Mouse (Mus musculus): ENCODE results near the gene 0610010K14Rik.
A peak's percentile ranks its signal among the peaks of the same experiment; 100 is the strongest.

0610010K14Rik gene

GRCm38 (mm10) chr11:70234037-70234436, 3.7 kb downstream of the 0610010K14Rik start:
- peak; percentile 57 to 75 for DNase-seq

- peak in 1 of 2 experiments; percentile 50 for DNase-seq
Measured at GRCm38 (mm10) chr11:70233016-70233415, 4.7 kb downstream of the 0610010K14Rik start.

DNA sequence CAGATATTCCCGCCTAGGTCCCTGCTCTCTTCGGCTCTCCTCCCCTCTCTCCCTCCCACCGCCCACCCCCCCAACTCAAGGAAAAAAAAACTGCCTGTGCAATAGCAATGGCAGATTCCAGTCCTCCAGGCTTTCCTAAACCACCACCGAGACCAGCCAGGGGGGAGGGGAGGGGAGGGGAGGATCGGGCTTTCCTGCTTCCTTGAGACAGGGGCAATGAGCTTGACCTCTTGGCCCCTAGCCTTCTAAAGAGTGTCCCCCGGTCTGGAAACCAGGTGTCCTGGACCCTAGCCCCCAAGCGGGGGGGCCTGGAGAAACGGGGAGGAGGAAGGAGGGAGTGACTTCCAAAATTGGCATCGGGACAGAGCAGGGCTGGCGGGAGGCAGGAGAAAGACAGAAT, 5.2 kb downstream of the 0610010K14Rik start:
- DNase-seq = peak; percentile 67 to 70

DNA sequence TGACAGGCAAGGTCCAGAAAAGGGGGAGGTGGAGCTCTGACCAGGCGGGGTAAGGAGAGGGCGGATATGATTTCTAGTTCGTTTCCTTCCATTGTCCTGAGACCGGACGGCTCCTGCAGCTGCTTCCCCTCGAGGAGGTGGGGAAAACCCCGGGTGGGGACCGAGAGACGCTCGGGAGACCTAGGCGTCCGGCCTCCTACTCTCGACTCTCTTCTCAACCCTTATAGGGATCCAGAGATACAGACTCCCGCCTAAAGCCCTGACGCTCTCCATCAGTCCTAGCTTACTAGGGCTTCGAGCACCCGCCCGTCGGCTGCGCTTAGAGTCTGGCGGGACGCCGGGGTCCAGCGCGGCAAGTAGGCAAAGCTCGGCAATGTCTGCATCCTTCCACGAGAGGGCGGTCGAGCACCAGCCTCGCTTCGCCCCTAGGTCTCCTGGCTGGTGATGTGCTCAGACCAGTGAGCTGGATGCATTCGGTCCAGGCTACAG, 7.4 kb downstream of the 0610010K14Rik start:
- peak; percentile 91 for DNase-seq

- DNase-seq = peak; percentile 64 to 69
Measured at GRCm38 (mm10) chr11:70229260-70230010, 8.3 kb downstream of the 0610010K14Rik start, which contains the start of gene Bcl6b. Gene Bcl6b (minus strand): TSS chr11:70229798.

GRCm38 (mm10) chr11:70228828-70229227, 8.9 kb downstream of the 0610010K14Rik start:
- DNase-seq = peak; percentile 92

DNA sequence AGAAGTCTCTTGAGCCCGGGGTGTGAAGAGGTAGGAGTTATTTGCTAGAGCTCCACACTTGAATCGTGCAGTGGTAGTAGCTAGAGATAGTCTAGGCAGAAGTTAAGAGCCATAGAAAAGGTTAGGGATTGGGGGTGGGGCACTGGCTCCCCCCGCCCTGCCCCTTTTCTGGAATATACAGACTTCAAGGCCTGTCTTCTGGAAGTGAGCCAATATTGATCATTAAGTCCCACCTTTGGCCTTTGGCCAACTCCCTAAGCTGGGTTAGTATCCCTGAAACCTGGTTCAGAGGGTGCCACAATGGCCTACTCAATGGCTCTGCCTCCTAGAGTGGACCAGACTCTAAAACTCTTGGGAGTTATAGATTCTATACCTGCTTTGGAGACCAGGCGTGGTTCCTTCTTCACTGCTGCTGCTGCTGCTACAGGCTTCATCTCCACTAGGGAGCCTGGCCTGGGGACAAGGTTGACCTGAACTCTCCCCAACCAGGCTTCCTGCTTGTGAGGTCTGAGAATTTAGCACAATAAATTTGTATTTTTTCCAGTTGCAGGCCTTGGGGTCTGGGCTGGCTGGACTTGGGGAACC, 10.0 kb downstream of the 0610010K14Rik start:
- no peak for DNase-seq

GRCm38 (mm10) chr11:70227126-70227525, 10.6 kb downstream of the 0610010K14Rik start:
- no peak for DNase-seq

- peak; percentile 36 to 49 for DNase-seq
Measured at GRCm38 (mm10) chr11:70226602-70226890, 11.2 kb downstream of the 0610010K14Rik start.

- DNase-seq = no peak
Measured at GRCm38 (mm10) chr11:70225798-70226601, 11.7 kb downstream of the 0610010K14Rik start.

GRCm38 (mm10) chr11:70223724-70224123, 14.0 kb downstream of the 0610010K14Rik start:
- peak; percentile 62 to 70 for DNase-seq

- peak in 1 of 2 experiments; percentile 38 for DNase-seq
Measured at GRCm38 (mm10) chr11:70221603-70222500, 15.9 kb downstream of the 0610010K14Rik start.

GRCm38 (mm10) chr11:70220731-70221602, 16.7 kb downstream of the 0610010K14Rik start, which contains the start of gene Slc16a13:
Gene Slc16a13 (minus strand): TSS chr11:70221064.
- peak; percentile 93 to 94 for DNase-seq

DNA sequence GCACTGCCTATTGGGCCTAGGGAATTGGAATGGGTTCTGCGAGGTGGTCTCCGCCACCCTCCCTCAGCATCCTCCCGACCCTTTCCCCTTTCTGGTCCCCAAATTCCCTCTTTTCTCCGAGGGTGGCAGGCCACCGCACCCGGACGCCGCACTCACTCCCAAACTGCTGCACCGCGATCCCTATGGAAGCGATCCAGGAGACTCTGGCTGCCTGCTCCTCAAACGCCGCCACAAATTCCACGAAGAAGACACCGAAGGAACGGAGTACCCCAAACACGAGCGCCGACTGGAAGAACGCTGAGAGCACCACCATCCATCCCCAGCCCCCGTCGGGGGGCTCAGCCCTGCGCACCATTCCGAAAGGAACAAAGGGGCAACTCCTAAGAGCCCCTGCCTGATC, 17.4 kb downstream of the 0610010K14Rik start:
- DNase-seq = peak in 1 of 2 experiments; percentile 39

DNA sequence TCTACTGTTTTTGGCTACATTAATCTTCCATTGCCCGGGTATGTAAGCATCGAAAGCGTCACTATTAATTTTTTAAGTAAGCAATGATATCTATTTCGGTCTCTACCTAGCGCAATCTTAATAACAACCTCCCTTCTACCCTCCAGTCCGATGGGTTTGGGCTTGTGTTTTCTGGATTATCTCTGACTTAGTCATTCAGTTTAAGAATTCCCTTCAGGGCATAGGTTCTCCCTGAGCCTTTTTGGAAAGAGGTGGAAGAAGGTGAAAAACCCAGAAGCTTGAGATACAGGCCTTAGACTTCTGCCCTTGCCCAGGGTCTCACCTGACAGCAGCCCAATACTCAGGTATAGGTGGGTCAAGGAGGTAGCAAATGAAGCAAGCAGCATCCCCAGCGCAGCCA, 17.8 kb downstream of the 0610010K14Rik start:
- no peak for DNase-seq

DNA sequence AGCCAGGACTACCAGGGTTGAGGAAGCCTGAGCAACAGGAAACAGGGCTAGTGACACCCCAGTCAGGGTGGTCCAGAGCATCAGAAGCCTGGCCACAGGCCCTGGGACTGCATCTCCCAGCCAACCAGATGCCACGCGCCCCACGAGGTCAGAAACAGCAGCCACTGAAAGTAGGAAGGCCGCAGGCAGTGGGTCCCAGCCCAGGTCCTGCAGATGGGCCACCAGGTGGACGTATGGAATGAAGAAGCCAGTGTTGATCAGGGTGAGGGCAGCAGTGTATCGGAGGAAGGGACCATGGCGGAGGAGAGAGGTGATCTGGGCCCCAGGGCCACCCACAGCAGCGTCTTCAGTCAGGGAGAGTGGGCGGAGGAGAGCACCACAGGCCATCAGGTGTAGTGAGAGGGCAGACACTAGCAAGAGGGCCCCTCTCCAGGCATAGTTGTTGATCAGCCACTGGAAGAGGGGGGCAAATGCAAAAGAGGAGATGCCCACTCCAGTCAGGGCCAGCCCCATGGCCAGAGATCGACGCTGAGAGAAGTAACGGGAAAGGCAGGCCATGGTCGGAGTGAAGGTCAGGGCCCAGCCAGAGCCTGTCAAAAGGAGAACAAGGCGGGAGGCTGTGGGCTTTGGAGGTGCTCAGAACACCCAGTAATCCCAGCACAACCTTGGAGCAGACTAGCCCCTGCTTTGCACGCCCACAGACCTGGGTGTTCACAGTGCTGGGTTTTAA, 18.8 kb downstream of the 0610010K14Rik start:
- DNase-seq = no peak

GRCm38 (mm10) chr11:70218039-70218438, 19.7 kb downstream of the 0610010K14Rik start:
- no peak for DNase-seq

- DNase-seq = no peak
Measured at GRCm38 (mm10) chr11:70216103-70216502, 21.6 kb downstream of the 0610010K14Rik start.

DNA sequence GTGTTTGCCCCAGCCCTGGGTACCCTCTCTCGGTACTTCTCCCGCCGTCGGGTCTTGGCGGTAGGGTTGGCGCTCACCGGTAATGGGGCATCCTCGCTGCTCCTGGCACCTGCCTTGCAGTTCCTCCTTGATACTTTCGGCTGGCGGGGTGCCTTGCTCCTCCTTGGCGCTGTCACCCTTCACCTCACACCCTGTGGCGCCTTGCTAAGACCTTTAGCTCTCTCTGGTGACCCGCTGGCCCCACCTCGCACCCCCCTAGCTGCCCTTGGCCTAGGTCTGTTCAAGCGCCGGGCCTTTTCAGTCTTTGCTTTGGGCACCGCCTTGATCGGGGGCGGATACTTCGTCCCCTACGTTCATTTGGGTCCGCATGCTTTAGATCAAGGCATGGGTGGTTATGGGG, 22.4 kb downstream of the 0610010K14Rik start:
- DNase-seq = no peak

DNA sequence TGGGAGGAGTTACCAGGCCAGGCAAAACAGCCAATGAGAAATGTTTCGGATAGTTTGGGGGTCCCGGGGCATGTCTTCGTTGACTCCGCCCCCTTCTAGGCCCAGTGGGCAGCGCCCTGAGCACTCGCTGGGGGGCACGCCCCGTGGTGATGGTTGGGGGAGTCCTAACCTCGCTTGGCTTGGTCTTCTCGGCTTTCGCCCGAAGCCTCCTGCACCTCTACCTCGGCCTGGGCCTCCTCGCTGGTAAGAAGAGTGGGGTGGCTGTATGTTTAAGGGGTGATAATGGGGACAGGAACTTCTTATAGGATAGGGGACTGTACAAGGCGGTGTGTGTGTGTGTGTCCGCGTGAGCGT, 22.9 kb downstream of the 0610010K14Rik start:
- no peak for DNase-seq

Data from lung, postnatal 4 days (tissue).